Mouse (Mus musculus) forebrain, embryonic 13.5 days (tissue): ENCODE results near the gene Npl. TPM values are rescaled to one million over a fixed set of nuclear protein-coding genes. Genes with fewer than 3 reads are reported as not detected.

Experiments used
- ATAC-seq: fragments of 200-750 bp; cut with Nextera tagmentation; 2 replicates; pipeline ENCODE4 v1.8.0; 2017
- H3K27ac ChIP-seq: fragments of 300-500 bp; sonication (generic); 2 replicates; pipeline ENCODE4 v1.5.1; 2015; ENCODE audit warnings: inconsistent platforms, mild to moderate bottlenecking, moderate library complexity
- H3K27me3 ChIP-seq: fragments of 300-500 bp; sonication (generic); 2 replicates; pipeline ENCODE4 v1.6.1; 2015; ENCODE audit warnings: mild to moderate bottlenecking, inconsistent platforms
- H3K36me3 ChIP-seq: fragments of 300-500 bp; sonication (generic); 2 replicates; pipeline ENCODE4 v1.6.1; 2015; ENCODE audit warnings: mild to moderate bottlenecking, inconsistent platforms; ENCODE audit not compliant: poor library complexity, severe bottlenecking
- H3K4me1 ChIP-seq: fragments of 300-500 bp; sonication (generic); 2 replicates; pipeline ENCODE4 v1.6.1; 2015; ENCODE audit warnings: inconsistent platforms
- H3K4me2 ChIP-seq: fragments of 300-500 bp; sonication (generic); 2 replicates; pipeline ENCODE4 v1.6.1; 2015; ENCODE audit warnings: inconsistent platforms, mild to moderate bottlenecking, moderate library complexity
- H3K4me3 ChIP-seq: fragments of 300-500 bp; sonication (generic); 2 replicates; pipeline ENCODE4 v1.5.1; 2015; ENCODE audit warnings: mild to moderate bottlenecking, inconsistent platforms
- H3K9ac ChIP-seq: fragments of 300-500 bp; sonication (generic); 2 replicates; pipeline ENCODE4 v1.6.1; 2015; ENCODE audit warnings: mild to moderate bottlenecking, inconsistent platforms
- H3K9me3 ChIP-seq: fragments of 300-500 bp; sonication (generic); replicated peaks from 2 replicates; pipeline ENCODE4 v1.6.1; 2016; ENCODE audit warnings: inconsistent platforms
- WGBS: fragments of 180-500 bp; shearing (Covaris S2); methylation state at CpG from one replicate; pipeline ENCODE4 v1.1.7; 2015; 5-methylcytosine and 5-hydroxymethylcytosine counted together
- polyA plus RNA-seq: library from polyadenylated mRNA; unstranded; fragments of >200 nt; fragmentation: Nextera tagmentation; extraction: Ambion mirVana; gene quantifications from 2 replicates; pipeline ENCODE4 v1.2.1, GENCODE M21; 2015

Gene Npl
- polyA plus RNA-seq, 1 experiment from 2014 or later: 6.6 TPM

DNA sequence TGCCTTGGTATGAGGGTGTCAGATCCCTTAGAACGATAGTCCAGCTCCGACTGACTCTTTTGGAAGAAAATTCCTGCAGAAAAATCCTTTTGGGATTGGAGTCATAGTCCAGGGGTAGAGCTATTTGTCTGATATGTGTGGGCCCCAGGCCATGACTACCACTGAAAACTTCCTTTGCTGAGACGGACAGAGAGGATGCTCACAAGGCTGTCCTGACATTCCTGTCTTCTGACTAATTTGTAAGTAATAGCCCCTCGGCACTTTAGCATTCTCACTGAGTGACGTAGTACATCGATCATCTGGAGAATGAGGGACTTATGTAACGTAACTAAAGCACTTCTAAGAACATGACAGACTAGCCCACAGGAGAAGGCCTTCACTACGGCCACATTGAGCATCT lies 15.9 kb upstream of the Npl start:
- 90% methylated on average over 8 of the region's 8 CpGs for WGBS

DNA sequence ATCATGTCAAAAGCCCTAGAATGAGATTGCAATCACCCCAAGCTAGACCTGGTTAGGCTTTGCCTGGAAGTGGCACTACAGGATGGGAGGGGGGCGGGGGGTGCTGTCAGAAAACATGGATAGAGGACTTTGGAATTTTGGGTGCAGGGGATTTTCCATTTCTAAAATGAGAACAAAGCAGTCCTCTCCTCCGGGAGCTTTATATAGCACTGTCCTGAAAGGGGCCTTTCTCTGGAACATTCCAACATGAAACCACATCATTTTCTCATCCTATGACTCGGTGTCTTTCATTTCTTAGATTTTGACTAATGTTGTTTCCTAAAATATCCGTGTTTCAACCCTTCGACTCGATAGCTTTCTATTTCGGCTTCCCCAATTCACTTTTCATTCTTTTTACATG lies 14.9 kb upstream of the Npl start:
- no peak overlapping the region for H3K27ac ChIP-seq

More for the DNA sequence above, 15.9 kb upstream of the Npl start:
- no peak for ATAC-seq
- Histone ChIP-seq H3K27ac (no peak overlapping the region), H3K9ac (no peak overlapping the region), H3K27me3 (no peaks in the 10 kb centered on the region), H3K9me3 (no peaks in the 10 kb centered on the region), H3K4me3 (no peak overlapping the region), H3K4me1 (peaks cover 8% of the 10 kb centered on the region; the same call in 1 of the 2 replicates), H3K4me2 (no peak overlapping the region), H3K36me3 (no peaks in the 10 kb centered on the region)

DNA sequence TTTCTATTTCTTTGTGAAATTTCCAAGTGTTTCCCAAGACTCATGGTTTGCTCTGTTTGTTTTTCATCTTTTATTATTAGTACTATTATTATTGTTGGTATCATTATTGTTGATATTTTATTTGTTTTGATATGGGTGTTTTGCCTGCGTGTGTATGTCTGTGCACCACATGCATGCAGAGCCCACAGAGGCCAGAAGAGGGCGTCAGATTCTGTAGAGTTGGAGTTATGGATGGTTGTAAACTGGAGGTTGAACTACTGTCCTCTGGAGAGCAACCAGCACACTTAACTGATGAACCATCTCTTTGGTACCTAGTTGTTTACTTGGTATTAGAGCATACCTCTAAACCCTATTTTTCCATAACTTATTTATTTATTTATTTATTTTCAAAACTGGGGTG lies 13.8 kb upstream of the Npl start:
- H3K27ac ChIP-seq: no peak overlapping the region
- no peak overlapping the region for H3K4me3 ChIP-seq
- no peaks in the 10 kb centered on the region for H3K27me3 ChIP-seq
- peaks cover 12% of the 10 kb centered on the region; the same call in 1 of the 2 replicates for H3K4me1 ChIP-seq
- no peaks in the 10 kb centered on the region for H3K36me3 ChIP-seq
- 59% methylated on average over 2 of the region's 2 CpGs for WGBS
- H3K9me3 ChIP-seq: no peaks in the 10 kb centered on the region
- H3K4me2 ChIP-seq: no peak overlapping the region
- no peak overlapping the region for H3K9ac ChIP-seq
- ATAC-seq: no peak

More for the DNA sequence above, 14.9 kb upstream of the Npl start:
- ATAC-seq: no peak
- Histone ChIP-seq H3K27me3 (no peaks in the 10 kb centered on the region), H3K4me2 (no peak overlapping the region), H3K4me1 (peaks cover 12% of the 10 kb centered on the region; the same call in 1 of the 2 replicates), H3K36me3 (no peaks in the 10 kb centered on the region), H3K9ac (no peak overlapping the region), H3K9me3 (no peaks in the 10 kb centered on the region), H3K4me3 (no peak overlapping the region)
- 91% methylated on average over 7 of the region's 7 CpGs for WGBS

DNA sequence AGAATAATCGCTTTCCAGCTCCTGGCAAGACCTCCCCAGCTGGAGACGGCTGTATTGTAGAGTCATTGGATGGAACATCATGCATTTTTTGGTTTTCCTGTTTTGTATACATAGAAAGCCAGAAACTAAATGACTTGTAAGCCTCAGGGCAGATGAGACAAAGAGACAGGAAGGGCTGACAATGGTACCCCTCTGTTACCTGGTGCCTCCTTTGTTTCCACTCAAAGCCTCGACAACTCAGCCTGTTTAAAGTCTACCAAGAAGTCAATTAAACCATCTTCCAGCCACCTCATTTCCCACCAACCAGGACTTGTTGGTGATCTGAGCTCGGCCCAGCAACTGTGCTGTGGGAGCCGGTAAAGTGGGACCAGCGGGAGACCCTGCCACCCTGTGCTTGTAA lies 11.0 kb upstream of the Npl start:
- no peak for ATAC-seq
- 43% methylated on average over 6 of the region's 6 CpGs for WGBS
- Histone ChIP-seq H3K4me1 (peaks cover 13% of the 10 kb centered on the region; the same call in 1 of the 2 replicates), H3K9me3 (no peaks in the 10 kb centered on the region), H3K4me3 (no peak overlapping the region), H3K4me2 (no peak overlapping the region), H3K27me3 (no peaks in the 10 kb centered on the region), H3K36me3 (no peaks in the 10 kb centered on the region), H3K27ac (no peak overlapping the region), H3K9ac (no peak overlapping the region)

DNA sequence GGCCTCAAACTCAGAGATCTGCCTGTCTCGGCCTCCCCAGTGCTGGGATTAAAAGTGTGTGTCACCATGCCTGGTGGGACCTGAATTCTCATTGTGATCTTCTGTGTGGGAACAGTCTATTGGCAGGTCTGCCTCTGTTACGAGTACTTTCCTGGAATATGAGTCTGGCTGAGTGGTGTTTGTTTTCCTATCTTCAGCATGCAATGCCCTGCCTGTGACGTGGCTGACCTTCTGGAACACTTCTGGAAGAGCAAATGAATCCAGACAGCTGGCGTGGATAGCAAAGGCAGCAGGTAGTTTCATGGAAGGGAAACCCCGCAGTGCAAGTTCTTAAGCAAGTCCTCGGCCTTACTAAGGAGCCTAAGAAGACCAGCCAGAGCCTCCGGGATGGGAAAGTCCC lies 9.9 kb upstream of the Npl start:
- H3K4me1 ChIP-seq: peaks cover 13% of the 10 kb centered on the region; the same call in 1 of the 2 replicates
- no peaks in the 10 kb centered on the region for H3K9me3 ChIP-seq
- no peak overlapping the region for H3K27ac ChIP-seq
- H3K36me3 ChIP-seq: no peaks in the 10 kb centered on the region
- H3K9ac ChIP-seq: no peak overlapping the region
- 54% methylated on average over 7 of the region's 7 CpGs for WGBS
- no peaks in the 10 kb centered on the region for H3K27me3 ChIP-seq
- no peak overlapping the region for H3K4me3 ChIP-seq
- 0 out of 2 replicates have a peak, but pooled peaks have one; percentile 25 for ATAC-seq
- H3K4me2 ChIP-seq: no peak overlapping the region

DNA sequence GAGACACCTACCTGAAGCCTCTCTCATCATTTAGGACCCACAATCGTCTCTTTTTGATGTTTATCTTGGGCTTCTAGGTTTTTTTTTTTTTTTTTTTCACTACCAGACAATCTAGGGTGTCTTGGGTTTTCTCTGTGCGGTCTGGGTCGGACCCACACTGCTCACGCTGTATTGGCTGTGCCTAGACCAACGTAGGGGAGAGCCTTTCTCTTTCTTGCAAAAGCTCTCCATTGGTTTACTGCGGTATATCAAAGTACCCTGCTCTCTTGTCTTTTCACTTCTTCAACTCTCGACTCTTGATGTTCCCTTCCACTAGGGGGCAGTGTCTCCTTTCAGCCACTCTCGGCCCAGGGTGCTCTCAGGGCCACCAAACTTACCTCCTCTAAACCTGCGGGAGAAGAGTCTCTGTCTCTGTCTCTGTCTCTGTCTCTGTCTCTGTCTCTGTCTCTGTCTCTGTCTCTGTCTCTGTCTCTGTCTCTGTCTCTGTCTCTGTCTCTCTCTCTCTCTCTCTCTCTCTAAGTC lies 9.3 kb upstream of the Npl start:
- Histone ChIP-seq H3K27me3 (no peaks in the 10 kb centered on the region), H3K4me2 (no peak overlapping the region), H3K4me1 (peaks cover 13% of the 10 kb centered on the region; the same call in 1 of the 2 replicates), H3K36me3 (no peaks in the 10 kb centered on the region), H3K27ac (no peak overlapping the region), H3K9ac (no peak overlapping the region), H3K4me3 (no peak overlapping the region), H3K9me3 (no peaks in the 10 kb centered on the region)
- WGBS: 23% methylated on average over 9 of the region's 9 CpGs
- 0 out of 2 replicates have a peak, but pooled peaks have one; percentile 43 for ATAC-seq

DNA sequence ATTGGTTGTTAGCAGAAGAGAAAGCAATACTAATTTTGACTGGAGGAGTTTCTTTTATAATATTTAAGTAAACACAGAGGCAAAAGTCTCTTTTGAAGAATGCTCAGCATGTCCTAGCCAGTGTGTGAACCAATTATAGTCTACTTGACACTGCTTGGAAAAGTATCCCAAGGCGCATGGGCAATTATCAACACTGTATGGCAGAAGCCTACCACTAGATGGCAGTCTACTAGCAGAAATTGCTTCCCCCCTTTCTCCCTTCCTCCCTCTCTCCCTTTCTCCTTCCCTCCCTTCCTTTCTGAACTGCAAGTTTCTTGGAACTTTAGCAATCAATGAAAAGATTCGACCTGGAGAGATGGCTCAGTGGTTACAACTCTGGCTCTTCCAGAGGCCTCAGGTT lies 7.1 kb upstream of the Npl start:
- H3K27ac ChIP-seq: no peak overlapping the region
- H3K9me3 ChIP-seq: no peaks in the 10 kb centered on the region
- H3K4me3 ChIP-seq: no peak overlapping the region
- H3K4me1 ChIP-seq: peaks cover 13% of the 10 kb centered on the region; the same call in 1 of the 2 replicates
- ATAC-seq: peak; percentile 81
- no peaks in the 10 kb centered on the region for H3K36me3 ChIP-seq
- no peak overlapping the region for H3K4me2 ChIP-seq
- no peak overlapping the region for H3K9ac ChIP-seq
- no peaks in the 10 kb centered on the region for H3K27me3 ChIP-seq
- 5% methylated on average over 2 of the region's 2 CpGs for WGBS

DNA sequence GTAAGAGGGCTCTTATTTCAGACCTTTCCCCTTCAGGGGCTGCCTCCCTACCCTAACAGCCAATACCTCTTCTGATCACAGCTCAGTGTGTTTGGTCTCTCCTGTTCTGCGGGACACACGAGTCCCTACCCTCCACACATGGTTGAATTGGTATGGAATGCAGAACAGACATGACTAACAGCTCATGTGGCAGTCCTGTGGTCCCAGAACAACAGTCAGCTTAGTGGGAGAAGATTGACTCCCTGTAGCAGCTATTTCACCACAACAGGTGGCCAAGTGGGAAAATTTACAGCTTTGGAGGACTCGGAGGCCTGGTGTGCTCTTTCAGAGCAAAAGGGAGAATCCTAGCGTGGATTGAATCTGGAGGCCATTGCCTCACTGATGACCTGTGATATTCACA lies 6.4 kb upstream of the Npl start:
- 93% methylated on average over 4 of the region's 4 CpGs for WGBS
- Histone ChIP-seq H3K4me2 (no peak overlapping the region), H3K36me3 (no peaks in the 10 kb centered on the region), H3K4me1 (peaks cover 13% of the 10 kb centered on the region; the same call in 1 of the 2 replicates), H3K27me3 (no peaks in the 10 kb centered on the region), H3K9ac (no peak overlapping the region), H3K4me3 (no peak overlapping the region), H3K9me3 (no peaks in the 10 kb centered on the region), H3K27ac (no peak overlapping the region)
- ATAC-seq: no peak

DNA sequence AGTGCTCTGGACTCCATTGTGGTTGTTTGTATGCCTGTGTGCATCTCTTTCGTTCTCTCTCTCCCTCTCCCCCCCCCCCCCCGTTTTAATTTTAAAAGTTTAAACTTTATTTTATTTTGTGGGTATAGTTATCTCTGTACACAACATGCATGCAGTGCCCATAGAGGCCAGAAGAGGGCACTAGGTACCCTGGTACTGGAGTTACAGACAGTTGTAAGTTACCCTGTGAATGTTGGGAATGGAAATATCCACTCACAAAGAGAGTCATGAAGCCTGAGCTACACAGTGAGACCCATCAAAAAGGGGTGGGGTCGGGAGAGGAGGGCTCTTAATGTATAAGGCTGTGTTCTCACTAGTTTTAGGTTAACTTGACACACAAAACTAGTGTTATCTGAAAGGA lies 969 bp upstream of the Npl start:
- Histone ChIP-seq H3K9ac (no peak overlapping the region), H3K4me2 (no peak overlapping the region), H3K4me3 (no peak overlapping the region), H3K27ac (no peak overlapping the region), H3K27me3 (no peaks in the 10 kb centered on the region), H3K4me1 (0 out of 2 replicates have a peak, but pooled peaks cover 7% of the 10 kb centered on the region), H3K36me3 (no peaks in the 10 kb centered on the region), H3K9me3 (no peaks in the 10 kb centered on the region)
- ATAC-seq: peak; percentile 48
- WGBS: 30% methylated on average over 3 of the region's 3 CpGs

DNA sequence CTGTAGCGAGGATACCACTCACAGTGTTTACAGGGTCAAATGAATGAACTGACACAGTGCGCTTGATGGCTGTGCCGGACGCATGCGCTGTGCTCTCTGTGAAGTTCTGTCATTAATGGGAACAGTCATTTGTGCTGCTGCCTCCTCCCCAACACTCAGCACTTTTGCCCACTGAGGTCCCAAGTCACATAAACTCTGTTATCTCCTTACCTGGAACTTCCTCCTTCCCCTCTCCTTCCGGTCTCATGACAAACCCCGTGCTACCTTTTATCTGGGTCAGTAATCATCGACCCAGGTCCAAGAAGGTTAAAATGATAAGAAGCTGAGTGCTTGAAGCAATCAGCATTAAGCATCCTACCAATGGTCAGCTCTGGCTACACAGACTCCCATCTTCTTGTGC lies 2.3 kb downstream of the Npl start:
- Histone ChIP-seq H3K27ac (no peak overlapping the region), H3K4me1 (peaks cover 10% of the 10 kb centered on the region; the same call in 1 of the 2 replicates), H3K36me3 (no peaks in the 10 kb centered on the region), H3K4me2 (no peak overlapping the region), H3K9me3 (no peaks in the 10 kb centered on the region), H3K27me3 (no peaks in the 10 kb centered on the region), H3K4me3 (no peak overlapping the region), H3K9ac (no peak overlapping the region)
- ATAC-seq: no peak
- WGBS: 89% methylated on average over 8 of the region's 8 CpGs

DNA sequence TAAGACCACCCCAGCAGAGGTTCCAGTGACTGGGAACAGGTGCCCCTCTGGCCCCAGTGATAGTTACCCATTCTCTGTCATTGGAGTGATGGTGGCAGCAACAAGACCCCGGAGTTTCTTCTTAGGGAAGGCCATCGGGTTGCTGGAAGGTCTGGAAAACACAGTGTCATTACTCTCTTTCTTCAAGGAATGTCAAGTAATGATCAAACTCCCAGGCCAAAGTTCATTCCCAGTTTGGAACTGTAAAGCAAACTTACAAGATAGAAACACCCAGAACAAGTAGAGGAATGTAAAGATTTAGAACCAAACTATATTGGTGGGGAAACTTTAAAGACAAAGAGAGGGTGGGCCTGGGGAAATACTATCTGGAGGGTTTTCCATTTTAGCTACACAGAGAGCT lies 4.6 kb downstream of the Npl start:
- Histone ChIP-seq H3K9me3 (no peaks in the 10 kb centered on the region), H3K4me3 (no peak overlapping the region), H3K27ac (no peak overlapping the region), H3K36me3 (no peaks in the 10 kb centered on the region), H3K4me1 (peaks cover 12% of the 10 kb centered on the region), H3K4me2 (no peak overlapping the region), H3K9ac (no peak overlapping the region), H3K27me3 (no peaks in the 10 kb centered on the region)
- no peak for ATAC-seq
- WGBS: 91% methylated on average over 2 of the region's 2 CpGs

DNA sequence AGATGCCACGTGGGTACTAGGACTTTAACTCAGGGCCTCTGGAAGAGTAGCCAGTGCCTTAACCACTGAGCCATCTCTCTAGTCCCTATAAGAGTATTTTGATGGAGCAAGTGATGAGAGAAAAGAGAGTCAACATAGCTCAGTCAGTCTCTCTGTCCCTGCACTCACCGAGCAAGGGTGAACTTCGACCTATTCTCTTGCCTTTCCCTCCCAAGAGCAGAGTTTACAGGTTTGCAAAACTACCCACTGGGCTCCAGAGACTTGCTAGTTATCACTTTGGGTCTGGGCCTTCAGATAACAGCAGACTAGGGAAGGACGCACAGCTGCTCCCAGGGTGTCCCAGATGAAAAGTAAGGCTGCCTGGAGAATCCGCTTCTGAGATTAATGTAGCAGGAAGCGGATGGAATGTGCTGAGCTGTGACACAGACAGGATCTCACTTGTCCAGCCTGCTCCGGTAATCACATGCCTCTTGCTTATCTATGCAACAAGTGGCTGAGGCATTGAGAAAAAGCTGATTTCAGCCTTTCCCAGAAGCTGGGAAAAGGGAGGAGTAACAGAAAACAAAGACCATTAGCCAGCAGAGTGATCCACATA lies 7.0 kb downstream of the Npl start:
- no peak overlapping the region for H3K9ac ChIP-seq
- ATAC-seq: no peak
- WGBS: 59% methylated on average over 7 of the region's 7 CpGs

DNA sequence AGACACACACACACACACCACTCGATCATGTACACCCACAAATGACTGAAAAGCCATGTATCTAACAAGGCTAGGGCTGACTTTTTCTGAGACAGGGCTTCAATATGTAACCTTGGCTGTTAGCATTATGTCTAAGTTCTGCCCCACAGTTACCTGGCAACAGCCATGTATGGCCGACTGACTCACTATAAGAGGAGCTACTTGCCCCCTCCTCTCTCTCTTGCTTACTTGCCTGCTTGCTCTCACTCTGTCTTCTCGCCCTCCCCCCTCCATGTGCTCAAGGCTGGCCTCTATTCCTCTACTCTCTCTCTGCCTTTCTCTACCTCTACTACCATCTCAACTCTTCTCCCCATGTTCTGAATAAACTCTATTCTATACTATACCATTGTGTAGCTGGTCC lies 9.1 kb downstream of the Npl start:
- Histone ChIP-seq H3K4me2 (no peak overlapping the region), H3K36me3 (no peaks in the 10 kb centered on the region), H3K4me3 (no peak overlapping the region), H3K4me1 (peaks cover 17% of the 10 kb centered on the region), H3K27ac (no peak overlapping the region), H3K9me3 (no peaks in the 10 kb centered on the region), H3K27me3 (no peaks in the 10 kb centered on the region), H3K9ac (no peak overlapping the region)
- 58% methylated on average over 3 of the region's 3 CpGs for WGBS
- ATAC-seq: no peak

More for the DNA sequence above, 7.0 kb downstream of the Npl start:
- Histone ChIP-seq H3K4me3 (no peak overlapping the region), H3K4me1 (peaks cover 14% of the 10 kb centered on the region), H3K27me3 (no peaks in the 10 kb centered on the region), H3K9me3 (no peaks in the 10 kb centered on the region), H3K27ac (no peak overlapping the region), H3K4me2 (no peak overlapping the region), H3K36me3 (no peaks in the 10 kb centered on the region)
